Mouse (Mus musculus) yolk sac, embryonic 10.5 days (tissue): ENCODE data around the gene Lpxn.

ENCODE experiments used
- DNase-seq: peaks from one replicate; pipeline ENCODE4 v3.0.0-alpha.2; 2017; ENCODE audit warnings: low spot score

Lpxn gene

GRCm38 (mm10) chr19:12795511-12796327, at the start of gene Lpxn, which contains the start of gene Zfp91:
TSS of gene Lpxn (plus strand) at chr19:12796193.
TSS of gene Zfp91 (minus strand) at chr19:12796126.
- peak; percentile 98 for DNase-seq

GRCm38 (mm10) chr19:12756286-12756685, 39.7 kb upstream of the Lpxn start:
- DNase-seq: no peak

GRCm38 (mm10) chr19:12758936-12759478, 37.0 kb upstream of the Lpxn start:
- no peak for DNase-seq

GRCm38 (mm10) chr19:12759656-12760055, 36.3 kb upstream of the Lpxn start:
- no peak for DNase-seq

- no peak for DNase-seq
These were observed 33.5 kb upstream of the Lpxn start for GRCm38 (mm10) chr19:12762212-12763130.

GRCm38 (mm10) chr19:12765308-12765707, 30.7 kb upstream of the Lpxn start, which contains the start of gene Cntf:
TSS of gene Cntf (minus strand) at chr19:12765632.
- DNase-seq: no peak

- no peak for DNase-seq
These were observed 25.1 kb upstream of the Lpxn start for GRCm38 (mm10) chr19:12770888-12771287.

- DNase-seq: no peak
These were observed 15.6 kb upstream of the Lpxn start for GRCm38 (mm10) chr19:12780437-12780836.

GRCm38 (mm10) chr19:12786803-12787395, 9.1 kb upstream of the Lpxn start:
- no peak for DNase-seq

GRCm38 (mm10) chr19:12787721-12788120, 8.3 kb upstream of the Lpxn start:
- DNase-seq: no peak

GRCm38 (mm10) chr19:12792374-12792773, 3.6 kb upstream of the Lpxn start:
- DNase-seq: no peak

GRCm38 (mm10) chr19:12794056-12795044, 1.6 kb upstream of the Lpxn start:
- DNase-seq: peak; percentile 90

- DNase-seq: no peak
These were observed 883 bp upstream of the Lpxn start for GRCm38 (mm10) chr19:12795110-12795509.

GRCm38 (mm10) chr19:12796328-12796931, 437 bp downstream of the Lpxn start:
- no peak for DNase-seq

- peak; percentile 11 for DNase-seq
These were observed 1.1 kb downstream of the Lpxn start for GRCm38 (mm10) chr19:12797071-12797470.

- no peak for DNase-seq
These were observed 2.4 kb downstream of the Lpxn start for GRCm38 (mm10) chr19:12798404-12798803.

GRCm38 (mm10) chr19:12799081-12799480, 3.1 kb downstream of the Lpxn start:
- no peak for DNase-seq

GRCm38 (mm10) chr19:12800621-12801020, 4.6 kb downstream of the Lpxn start:
- DNase-seq: no peak

- no peak for DNase-seq
These were observed 5.1 kb downstream of the Lpxn start for GRCm38 (mm10) chr19:12801046-12801445.

GRCm38 (mm10) chr19:12802830-12803229, 6.8 kb downstream of the Lpxn start:
- no peak for DNase-seq
